Mouse (Mus musculus) heart, embryonic 16.5 days (tissue): ENCODE results near the gene Olfr414. TPM values are rescaled to one million over a fixed set of nuclear protein-coding genes. Genes with fewer than 3 reads are reported as not detected.

ENCODE experiments used
- ATAC-seq: fragments of 200-750 bp; cut with Nextera tagmentation; replicated peaks from 2 replicates; pipeline ENCODE4 v1.8.0; 2017; ENCODE audit warnings: moderate number of reproducible peaks; ENCODE audit not compliant: insufficient read depth, low FRiP score; ENCODE audit errors: extremely low read depth
- H3K27ac ChIP-seq: fragments of 300-500 bp; sonication (generic); 2 replicates; pipeline ENCODE4 v1.5.1; 2014; ENCODE audit warnings: mild to moderate bottlenecking, low read length, control low read depth, moderate library complexity
- H3K27me3 ChIP-seq: fragments of 300-500 bp; sonication (generic); 2 replicates; pipeline ENCODE4 v1.6.1; 2014; ENCODE audit warnings: low read length, mixed read lengths; ENCODE audit not compliant: control insufficient read depth, insufficient read depth
- H3K36me3 ChIP-seq: fragments of 300-500 bp; sonication (generic); 2 replicates; pipeline ENCODE4 v1.6.1; 2014; ENCODE audit not compliant: control insufficient read depth, insufficient read depth
- H3K4me1 ChIP-seq: fragments of 300-500 bp; sonication (generic); 2 replicates; pipeline ENCODE4 v1.6.1; 2014; ENCODE audit warnings: low read length, mixed read lengths; ENCODE audit not compliant: control insufficient read depth, insufficient read depth
- H3K4me2 ChIP-seq: fragments of 300-500 bp; sonication (generic); 2 replicates; pipeline ENCODE4 v1.6.1; 2014; ENCODE audit warnings: low read depth, mild to moderate bottlenecking, control low read depth, low read length
- H3K4me3 ChIP-seq: fragments of 300-500 bp; sonication (generic); 2 replicates; pipeline ENCODE4 v1.5.1; 2014; ENCODE audit warnings: mild to moderate bottlenecking, control low read depth, low read length
- H3K9ac ChIP-seq: fragments of 300-500 bp; sonication (generic); 2 replicates; pipeline ENCODE4 v1.6.1; 2014; ENCODE audit warnings: low read length, control low read depth
- H3K9me3 ChIP-seq: fragments of 300-500 bp; sonication (generic); replicated peaks from 2 replicates; pipeline ENCODE4 v1.6.1; 2016; ENCODE audit warnings: low read length; ENCODE audit not compliant: control insufficient read depth
- WGBS: fragments of 180-500 bp; shearing (Covaris S2); extraction: QIAGEN DNeasy Blood & Tissue Kit; methylation state at CpG from one replicate; pipeline ENCODE4 v1.1.7; 2014; 5-methylcytosine and 5-hydroxymethylcytosine counted together
- polyA plus RNA-seq: library from polyadenylated mRNA; unstranded; fragments of >200 nt; fragmentation: Nextera tagmentation; extraction: Ambion mirVana; gene quantifications from 2 replicates; pipeline ENCODE4 v1.2.1, GENCODE M21; 2015

Gene Olfr414
- polyA plus RNA-seq, 1 experiment from 2014 or later: not detected

- no peaks in the 10 kb centered on the region for H3K9me3 ChIP-seq
- no peaks in the 10 kb centered on the region for H3K36me3 ChIP-seq
- WGBS: 58% methylated on average over 3 of the region's 3 CpGs
- no peak overlapping the region for H3K27ac ChIP-seq
- no peak overlapping the region for H3K9ac ChIP-seq
- no peak overlapping the region for H3K4me3 ChIP-seq
- no peaks in the 10 kb centered on the region for H3K4me1 ChIP-seq
- no peak overlapping the region for H3K4me2 ChIP-seq
- no peak for ATAC-seq
- no peaks in the 10 kb centered on the region for H3K27me3 ChIP-seq
Measured at GRCm38 (mm10) chr1:174465385-174465784, 41.5 kb downstream of the Olfr414 start.

- ATAC-seq: no peak
- H3K27me3 ChIP-seq: no peaks in the 10 kb centered on the region
Measured at GRCm38 (mm10) chr1:174466240-174466639, 42.4 kb downstream of the Olfr414 start.

GRCm38 (mm10) chr1:174469736-174470135 is 45.9 kb downstream of the Olfr414 start:
- no peak overlapping the region for H3K4me3 ChIP-seq
- no peaks in the 10 kb centered on the region for H3K4me1 ChIP-seq
- ATAC-seq: no peak
- 5% methylated on average over 6 of the region's 6 CpGs for WGBS
- H3K36me3 ChIP-seq: no peaks in the 10 kb centered on the region
- no peak overlapping the region for H3K4me2 ChIP-seq
- H3K27me3 ChIP-seq: no peaks in the 10 kb centered on the region
- H3K9ac ChIP-seq: no peak overlapping the region
- no peak overlapping the region for H3K27ac ChIP-seq
- no peaks in the 10 kb centered on the region for H3K9me3 ChIP-seq

More at GRCm38 (mm10) chr1:174466240-174466639, 42.4 kb downstream of the Olfr414 start:
- no peaks in the 10 kb centered on the region for H3K36me3 ChIP-seq
- H3K27ac ChIP-seq: no peak overlapping the region
- no peak overlapping the region for H3K9ac ChIP-seq
- no peak overlapping the region for H3K4me2 ChIP-seq
- H3K4me3 ChIP-seq: no peak overlapping the region
- H3K9me3 ChIP-seq: no peaks in the 10 kb centered on the region
- no peaks in the 10 kb centered on the region for H3K4me1 ChIP-seq
- WGBS: 18% methylated on average over 2 of the region's 2 CpGs

- Histone ChIP-seq H3K36me3 (no peaks in the 10 kb centered on the region), H3K27ac (no peak overlapping the region), H3K27me3 (no peaks in the 10 kb centered on the region), H3K9ac (no peak overlapping the region), H3K4me1 (no peaks in the 10 kb centered on the region), H3K4me2 (no peak overlapping the region), H3K4me3 (no peak overlapping the region), H3K9me3 (no peaks in the 10 kb centered on the region)
- no peak for ATAC-seq
- 82% methylated on average over 6 of the region's 6 CpGs for WGBS
Measured at GRCm38 (mm10) chr1:174482567-174482966, 58.7 kb downstream of the Olfr414 start.

Other genes with a start within 250 kb of the Olfr414 start
- gene Olfr419, start 172.0 kb upstream of the Olfr414 start, polyA plus RNA-seq: not detected in 2 replicates
- not detected in 2 replicates for gene Mptx1, start 93.5 kb upstream of the Olfr414 start, polyA plus RNA-seq
- not detected in 2 replicates for gene Olfr417, start 58.9 kb upstream of the Olfr414 start, polyA plus RNA-seq
- not detected in 2 replicates for gene Olfr248, start 33.0 kb upstream of the Olfr414 start, polyA plus RNA-seq
- gene Olfr220, start 18.0 kb downstream of the Olfr414 start, polyA plus RNA-seq: not detected in 2 replicates
- 0.17 and 0.25 TPM in 2 replicates for gene Fmn2, start 77.8 kb downstream of the Olfr414 start, polyA plus RNA-seq